Mouse (Mus musculus) urinary bladder, postnatal 10 days (tissue): ENCODE data around the gene Trappc12.
"Not testable (repeated sequence)": the region's sequence is repeated elsewhere in the genome, so short reads cannot be mapped to it uniquely, and the experiment has no call there.

ENCODE experiments used
- DNase-seq: peaks from one replicate; pipeline ENCODE4 v3.0.0; 2022; ENCODE audit warnings: low spot score

Trappc12 gene

GRCm38 (mm10) chr12:28733520-28734245, 16.6 kb downstream of the Trappc12 start:
- DNase-seq: not testable (repeated sequence)

GRCm38 (mm10) chr12:28732631-28733030, 17.6 kb downstream of the Trappc12 start:
- no peak for DNase-seq

GRCm38 (mm10) chr12:28727061-28727460, 23.2 kb downstream of the Trappc12 start:
- no peak for DNase-seq

GRCm38 (mm10) chr12:28726204-28726603, 24.1 kb downstream of the Trappc12 start:
- no peak for DNase-seq

GRCm38 (mm10) chr12:28724366-28724765, 25.9 kb downstream of the Trappc12 start:
- no peak for DNase-seq

- no peak for DNase-seq
Observed at GRCm38 (mm10) chr12:28718106-28718505, 32.2 kb downstream of the Trappc12 start.

GRCm38 (mm10) chr12:28717066-28717465, 33.2 kb downstream of the Trappc12 start:
- DNase-seq: no peak

GRCm38 (mm10) chr12:28714822-28715632, 35.2 kb downstream of the Trappc12 start:
- no peak for DNase-seq

- no peak for DNase-seq
Observed at GRCm38 (mm10) chr12:28710566-28711185, 39.6 kb downstream of the Trappc12 start.

GRCm38 (mm10) chr12:28708154-28708553, 42.1 kb downstream of the Trappc12 start:
- DNase-seq: no peak

GRCm38 (mm10) chr12:28705204-28705603, 45.1 kb downstream of the Trappc12 start:
- DNase-seq: no peak

- DNase-seq: no peak
Observed at GRCm38 (mm10) chr12:28704381-28704780, 45.9 kb downstream of the Trappc12 start.

- DNase-seq: no peak
Observed at GRCm38 (mm10) chr12:28701302-28701701, 49.0 kb downstream of the Trappc12 start.

- no peak for DNase-seq
Observed at GRCm38 (mm10) chr12:28700561-28701025, 49.7 kb downstream of the Trappc12 start.

- no peak for DNase-seq
Observed at GRCm38 (mm10) chr12:28700101-28700511, 50.2 kb downstream of the Trappc12 start.

GRCm38 (mm10) chr12:28699656-28700055, 50.6 kb downstream of the Trappc12 start:
- no peak for DNase-seq

GRCm38 (mm10) chr12:28699086-28699485, 51.2 kb downstream of the Trappc12 start:
- no peak for DNase-seq

GRCm38 (mm10) chr12:28697821-28698595, 52.3 kb downstream of the Trappc12 start:
- no peak for DNase-seq

- no peak for DNase-seq
Observed at GRCm38 (mm10) chr12:28694776-28695175, 55.5 kb downstream of the Trappc12 start.

GRCm38 (mm10) chr12:28694231-28694630, 56.0 kb downstream of the Trappc12 start:
- no peak for DNase-seq

- DNase-seq: no peak
Observed at GRCm38 (mm10) chr12:28693738-28694137, 56.5 kb downstream of the Trappc12 start.

GRCm38 (mm10) chr12:28690730-28691129, 59.5 kb downstream of the Trappc12 start:
- no peak for DNase-seq
